Mouse (Mus musculus) adrenal gland, postnatal 0 days (tissue): ENCODE results near the gene Mtnr1b. TPM values are rescaled to one million over a fixed set of nuclear protein-coding genes. Genes with fewer than 3 reads are reported as not detected.

ENCODE experiments used
- polyA plus RNA-seq: library from polyadenylated mRNA; unstranded; fragments of >200 nt; fragmentation: Nextera tagmentation; extraction: Ambion mirVana; gene quantifications from 2 replicates; pipeline ENCODE4 v1.2.1, GENCODE M21; 2015

The Mtnr1b gene
- polyA plus RNA-seq = not detected in 2 replicates

DNA sequence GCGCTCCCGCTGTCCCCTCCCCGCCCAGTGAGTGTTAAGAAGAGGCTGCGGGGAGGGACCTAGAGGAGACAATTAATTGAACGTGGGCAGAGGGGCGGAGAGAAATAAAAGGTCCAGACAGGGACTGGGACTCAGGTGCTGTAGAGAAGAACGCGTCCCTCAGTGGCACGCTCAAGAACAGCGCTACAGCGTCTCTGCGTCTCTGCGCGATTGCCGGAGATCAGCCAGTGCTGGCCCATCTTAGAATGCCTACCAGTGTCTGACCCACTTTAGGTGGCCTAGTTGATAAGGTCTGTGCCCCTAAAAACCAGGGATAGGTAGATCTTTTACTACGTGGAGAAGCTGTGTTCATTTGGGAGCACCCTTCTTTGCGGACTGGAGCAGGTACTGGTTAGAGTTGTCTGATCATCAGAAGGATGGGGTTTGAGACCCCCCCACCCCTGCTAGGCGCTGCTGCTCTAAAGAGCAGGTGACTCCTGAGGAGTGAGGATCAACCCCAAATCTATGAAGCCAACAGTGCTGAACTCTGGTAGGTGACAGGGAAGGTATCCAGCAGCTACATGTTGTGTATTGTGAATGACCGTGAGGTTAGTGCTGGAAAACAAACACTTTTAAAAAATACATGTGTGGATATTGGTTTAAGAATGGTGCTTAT is at the start of gene Mtnr1b:
Gene Mtnr1b, minus strand, starts transcription at position 51 of the 655 bp plus-strand sequence.

Other genes starting within 250 kb of the Mtnr1b start
- 0.11 and 0.54 TPM in 2 replicates for gene Deup1, start 246.6 kb downstream of the Mtnr1b start, polyA plus RNA-seq
- 8.5 and 11.8 TPM in 2 replicates for gene Slc36a4, start 164.8 kb downstream of the Mtnr1b start, polyA plus RNA-seq